Mouse (Mus musculus): ENCODE measurements around the gene Lmbr1.
"Not testable (repeated sequence)": the region's sequence is repeated elsewhere in the genome, so short reads cannot be mapped to it uniquely, and the experiment has no call there.

Gene Lmbr1

DNA sequence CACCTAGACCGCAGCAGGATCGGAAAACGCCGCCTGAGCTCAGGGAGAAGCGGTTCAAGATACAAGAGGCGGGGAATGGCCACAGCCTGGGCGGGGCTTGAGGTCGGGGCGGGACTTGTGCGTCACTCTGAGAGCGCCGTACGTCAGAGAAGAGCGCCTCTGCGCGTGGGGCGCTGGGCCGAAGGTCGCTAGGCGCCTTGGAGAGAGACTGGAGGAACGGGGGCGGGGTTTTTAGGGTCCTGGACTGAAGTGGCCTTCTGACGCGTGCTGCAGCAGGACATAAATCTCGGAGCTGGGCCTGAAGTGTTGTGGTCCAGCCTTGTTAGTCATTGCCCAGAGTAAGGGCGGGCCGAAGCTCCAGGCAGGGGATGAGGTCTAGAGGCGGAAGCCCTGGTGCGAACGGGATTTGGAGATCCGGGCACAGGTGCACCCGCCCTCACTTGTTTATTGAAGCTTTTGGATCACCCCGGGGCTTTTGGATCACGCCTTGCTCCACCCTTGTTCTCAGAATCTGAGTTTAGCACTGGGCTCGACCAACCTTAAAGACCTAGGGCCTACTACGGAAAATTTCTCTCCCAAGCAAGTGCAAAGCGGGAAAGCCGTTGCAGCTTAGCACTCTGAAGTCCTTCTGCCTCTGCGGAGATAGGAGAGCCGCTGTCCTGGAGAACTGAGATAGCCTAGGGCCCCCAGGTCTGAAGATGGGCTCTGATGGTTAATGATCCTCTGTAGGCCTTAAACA lies at the start of gene Lmbr1:
Lmbr1 (minus strand) TSS at position 93 of the 739 bp plus-strand sequence.
- DNase-seq (ENCODE audit: low read depth, low spot score): peak; percentile 96

DNA sequence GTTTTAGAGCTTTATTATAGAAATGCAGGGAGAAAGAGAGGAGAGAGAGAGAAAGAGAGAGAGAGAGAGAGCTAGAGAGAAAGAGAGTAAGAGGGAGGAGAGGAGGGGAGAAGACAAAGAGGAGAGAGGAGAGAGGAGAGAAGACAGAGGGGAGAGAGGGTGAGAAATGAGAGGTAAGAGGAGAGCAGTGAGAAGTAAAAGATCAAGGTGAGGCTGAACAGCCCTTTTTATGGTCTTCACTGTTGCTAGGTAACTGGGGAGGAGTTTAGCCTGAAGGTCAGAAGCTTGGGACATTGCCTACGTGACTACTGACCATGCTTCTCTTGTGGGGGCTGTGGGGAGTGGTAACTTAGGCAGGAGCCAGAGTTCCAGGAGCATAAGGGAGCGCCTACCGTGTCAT lies 45.1 kb upstream of the Lmbr1 start:
- not testable (repeated sequence) for DNase-seq (ENCODE audit: low read depth, low spot score)

DNA sequence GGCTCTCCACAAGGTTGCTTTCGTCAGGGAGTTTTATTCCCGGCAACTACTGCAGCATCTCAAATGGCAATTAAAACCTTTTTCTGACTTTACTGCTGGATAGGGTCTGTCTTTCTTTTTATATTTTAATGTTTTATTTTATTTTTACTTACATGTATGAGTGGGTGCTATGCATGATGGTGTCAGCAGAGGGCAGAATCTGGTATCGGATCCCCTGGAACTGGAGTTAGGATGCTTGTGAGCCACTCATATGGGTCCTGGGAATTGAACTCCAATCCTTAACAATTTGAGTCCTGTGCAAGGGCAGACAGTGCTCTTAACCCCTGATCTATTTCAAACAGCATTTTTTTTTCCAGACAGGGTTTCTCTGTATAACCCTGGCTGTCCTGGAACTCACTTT lies 34.9 kb upstream of the Lmbr1 start:
- peak; percentile 34 for DNase-seq (ENCODE audit: low read depth, low spot score)

- DNase-seq (ENCODE audit: low read depth, low spot score): no peak
Observed at GRCm38 (mm10) chr5:29410854-29411253, 32.7 kb upstream of the Lmbr1 start.

DNA sequence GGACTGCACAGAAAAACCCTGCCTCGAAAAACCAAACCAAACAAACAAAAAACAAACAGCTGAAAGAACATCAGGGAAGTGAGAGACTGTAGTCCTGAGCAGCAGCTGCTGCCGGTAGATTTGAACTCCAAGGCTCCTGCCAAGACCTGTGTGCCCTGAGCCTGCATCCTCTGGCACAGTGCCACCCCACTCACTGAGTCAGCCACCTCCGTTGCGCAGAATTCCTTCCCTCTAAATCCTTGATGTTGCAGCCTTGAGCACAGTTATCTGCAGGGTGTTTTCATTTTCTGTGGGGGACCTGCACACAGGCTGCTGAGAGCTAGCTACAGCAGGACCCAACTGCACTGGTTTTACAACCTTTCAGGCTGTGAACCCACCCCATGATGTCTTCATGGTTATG lies 20.2 kb upstream of the Lmbr1 start:
- DNase-seq (ENCODE audit: low read depth, low spot score): no peak

GRCm38 (mm10) chr5:29388944-29389765 lies 11.0 kb upstream of the Lmbr1 start:
- DNase-seq (ENCODE audit: low read depth, low spot score): peak; percentile 61

GRCm38 (mm10) chr5:29388181-29388943 lies 10.2 kb upstream of the Lmbr1 start:
- no peak for DNase-seq (ENCODE audit: low read depth, low spot score)

DNA sequence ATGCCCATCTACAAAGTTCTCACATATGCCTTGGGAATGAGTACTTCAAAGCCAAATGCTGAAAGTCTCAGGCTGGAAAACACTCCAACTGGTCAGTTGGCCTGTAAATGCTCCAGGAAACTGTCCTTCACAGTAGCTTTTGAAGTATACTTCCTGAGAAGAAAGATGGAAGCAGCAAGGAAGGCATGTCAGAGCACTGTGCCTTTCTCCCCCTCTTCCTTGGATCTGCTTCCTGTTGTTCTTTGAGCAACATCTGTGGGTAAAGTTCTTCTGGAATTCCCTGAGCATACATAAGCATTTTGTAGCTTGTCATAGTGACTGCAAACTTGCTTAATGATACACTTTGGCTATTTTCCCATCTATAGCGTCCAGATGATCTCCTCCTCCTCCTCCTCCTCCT lies 9.4 kb upstream of the Lmbr1 start:
- no peak for DNase-seq (ENCODE audit: low read depth, low spot score)

- DNase-seq (ENCODE audit: low read depth, low spot score): peak; percentile 49
Observed at GRCm38 (mm10) chr5:29382776-29383175, 4.6 kb upstream of the Lmbr1 start.

GRCm38 (mm10) chr5:29380091-29380490 lies 1.9 kb upstream of the Lmbr1 start:
- peak; percentile 81 for DNase-seq (ENCODE audit: low read depth, low spot score)

- DNase-seq (ENCODE audit: low read depth, low spot score): no peak
Observed at GRCm38 (mm10) chr5:29377590-29378297, 446 bp downstream of the Lmbr1 start.

DNA sequence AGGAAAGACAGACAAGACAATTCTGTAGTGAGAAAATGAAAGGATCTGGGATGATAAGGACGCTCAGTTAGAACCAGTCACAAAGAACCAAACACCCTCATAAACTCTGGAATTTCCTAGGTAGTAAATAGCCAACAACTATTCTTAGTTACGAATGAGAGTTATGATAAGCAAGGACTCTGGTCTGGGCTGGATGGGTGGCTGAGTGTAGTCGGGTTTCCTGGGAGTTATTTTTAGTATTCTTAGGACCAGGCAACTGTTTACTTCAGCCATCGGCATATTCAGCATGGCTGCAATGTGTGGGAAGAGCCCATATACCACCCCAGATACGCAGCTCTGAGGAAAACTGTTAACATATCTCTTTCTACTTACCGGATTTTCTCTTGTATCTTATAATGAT lies 14.7 kb downstream of the Lmbr1 start:
- no peak for DNase-seq (ENCODE audit: low read depth, low spot score)

DNA sequence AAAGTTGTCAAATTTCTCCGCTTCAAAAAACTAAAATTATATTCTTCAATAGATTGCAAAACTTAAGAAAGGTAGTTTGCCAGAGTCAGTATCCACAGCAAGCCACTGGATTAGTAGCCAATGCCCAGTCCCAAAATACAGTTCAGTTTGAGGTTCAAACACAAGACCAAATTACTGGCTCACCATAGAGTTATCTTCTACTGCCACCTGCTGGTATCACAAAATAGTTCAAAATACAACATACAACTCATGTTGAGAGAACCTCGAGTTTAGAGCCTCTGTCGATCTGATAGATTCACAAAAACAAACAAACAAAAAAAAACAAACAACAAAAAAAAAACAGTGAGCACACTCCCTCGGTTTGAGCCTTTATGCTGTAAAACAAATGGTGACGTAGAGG lies 42.4 kb downstream of the Lmbr1 start:
- DNase-seq (ENCODE audit: low read depth, low spot score): peak; percentile 62

DNA sequence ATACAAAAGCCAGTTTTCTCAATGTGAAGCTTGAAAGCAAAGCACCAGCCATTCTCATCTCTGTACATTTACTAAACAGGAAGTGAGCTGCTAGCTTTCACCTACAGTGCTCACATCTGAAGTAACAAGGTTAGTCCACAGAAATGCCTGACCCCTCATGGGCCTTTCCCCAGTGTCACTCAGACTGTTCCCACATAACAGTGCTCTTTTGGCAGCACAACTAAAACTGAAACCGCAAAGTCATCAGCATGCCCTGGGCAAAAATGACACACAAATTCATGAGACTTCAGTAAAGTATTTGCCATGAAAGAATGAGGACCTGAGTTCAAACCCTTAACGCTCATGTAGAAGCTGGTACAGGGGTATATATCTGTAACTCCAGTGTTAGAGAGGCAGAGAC lies 55.7 kb downstream of the Lmbr1 start:
- no peak for DNase-seq (ENCODE audit: low read depth, low spot score)

- DNase-seq (ENCODE audit: low read depth, low spot score): no peak
Observed at GRCm38 (mm10) chr5:29309191-29309590, 69.0 kb downstream of the Lmbr1 start.

GRCm38 (mm10) chr5:29293194-29293593 lies 85.0 kb downstream of the Lmbr1 start:
- peak; percentile 65 for DNase-seq (ENCODE audit: low read depth, low spot score)

GRCm38 (mm10) chr5:29290110-29290509 lies 88.1 kb downstream of the Lmbr1 start:
- DNase-seq (ENCODE audit: low read depth, low spot score): no peak

DNA sequence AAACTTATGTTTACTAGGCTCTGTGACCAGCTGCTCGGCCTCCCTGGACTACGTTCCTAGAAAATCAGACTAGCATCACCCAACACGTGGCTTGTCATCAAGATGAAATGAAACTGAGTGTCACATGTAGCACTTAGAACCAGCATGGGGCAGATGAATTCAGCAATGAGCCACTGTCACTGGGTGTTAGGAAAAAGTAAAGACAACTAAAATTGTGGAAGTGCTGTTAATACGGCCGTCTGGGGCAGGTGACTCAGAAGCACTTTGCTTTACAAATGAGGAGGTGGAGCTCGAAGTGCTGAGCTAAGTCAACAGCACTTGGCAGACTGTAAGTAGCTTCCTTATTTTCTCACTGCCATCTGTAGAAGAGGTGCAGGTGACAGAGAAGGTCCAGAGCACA lies 88.5 kb downstream of the Lmbr1 start:
- DNase-seq (ENCODE audit: low read depth, low spot score): no peak

GRCm38 (mm10) chr5:29281081-29281480 lies 97.1 kb downstream of the Lmbr1 start:
- no peak for DNase-seq (ENCODE audit: low read depth, low spot score)

GRCm38 (mm10) chr5:29274746-29275145 lies 103.4 kb downstream of the Lmbr1 start:
- peak; percentile 49 for DNase-seq (ENCODE audit: low read depth, low spot score)

DNA sequence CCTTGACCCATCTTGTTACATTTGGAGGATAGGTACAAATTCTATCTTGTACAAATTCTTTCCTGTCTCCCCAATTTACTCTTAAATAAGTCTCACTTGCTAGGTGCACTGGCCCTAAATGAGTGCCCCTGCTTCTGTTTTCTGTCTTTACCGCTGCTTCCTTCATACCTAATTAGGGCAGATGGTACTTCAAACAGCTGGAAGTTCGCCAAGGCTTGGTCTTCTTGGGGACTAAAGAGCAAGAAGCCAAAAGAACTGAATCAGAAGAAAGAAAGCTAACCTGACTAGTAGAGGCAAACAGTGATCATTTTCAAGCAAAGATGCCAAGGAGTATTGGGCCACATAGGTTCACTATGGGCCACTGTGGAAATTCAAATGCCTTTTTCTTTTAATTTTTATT lies 104.8 kb downstream of the Lmbr1 start:
- DNase-seq (ENCODE audit: low read depth, low spot score): no peak

- DNase-seq (ENCODE audit: low read depth, low spot score): no peak
Observed at GRCm38 (mm10) chr5:29270879-29271278, 107.3 kb downstream of the Lmbr1 start.

All from R1 (cell line).